Mouse (Mus musculus): ENCODE measurements around the gene Txnip. TPM values are rescaled to one million over a fixed set of nuclear protein-coding genes. Genes with fewer than 3 reads are reported as not detected.

Txnip gene
- polyA plus RNA-seq, 1 experiment, result 423 TPM

- Histone ChIP-seq H3K4me1 (ENCODE audit: control insufficient read depth, insufficient read depth, insufficient read length) (peaks cover 6% of the 10 kb centered on the region; the same call in 1 of the 2 replicates), H3K4me3 (ENCODE audit: extremely low read depth, insufficient read depth, insufficient read length) (no peak overlapping the region), H3K27me3 (ENCODE audit: control insufficient read depth, insufficient read depth, low read length) (no peaks in the 10 kb centered on the region), H3K36me3 (ENCODE audit: control insufficient read depth, insufficient read depth, low read length) (no peaks in the 10 kb centered on the region), H3K27ac (ENCODE audit: insufficient read depth, low read length) (peak overlapping the region; percentile 34; the same call in 1 of the 2 replicates)
- no peak for DNase-seq (ENCODE audit: low read depth in 1 of 2, low spot score in 2 of 2)
- TF ChIP-seq CTCF (IDR thresholded peaks at IDR 0.05; ENCODE audit: extremely low read depth, insufficient read depth, insufficient read length, insufficient replicate concordance) (no peak), POLR2A (IDR thresholded peaks at IDR 0.05; ENCODE audit: low read depth, low read length) (no peak)
- WGBS, result 40% methylated on average over 5 of the region's 5 CpGs
Measured at GRCm38 (mm10) chr3:96549346-96549745, 8.4 kb upstream of the Txnip start.

GRCm38 (mm10) chr3:96551203-96551602 is 6.6 kb upstream of the Txnip start:
- peak; percentile 33; the same call in 1 of the 2 replicates for TF ChIP-seq CTCF (IDR thresholded peaks at IDR 0.05; ENCODE audit: extremely low read depth, insufficient read depth, insufficient read length, insufficient replicate concordance)
- no peak for TF ChIP-seq POLR2A (IDR thresholded peaks at IDR 0.05; ENCODE audit: low read depth, low read length)
- peak; percentile 54 to 70 for DNase-seq (ENCODE audit: low read depth in 1 of 2, low spot score in 2 of 2)
- no peak overlapping the region; the same call in 1 of the 2 replicates for H3K27ac ChIP-seq (ENCODE audit: insufficient read depth, low read length)
- H3K36me3 ChIP-seq (ENCODE audit: control insufficient read depth, insufficient read depth, low read length), result no peaks in the 10 kb centered on the region
- H3K4me1 ChIP-seq (ENCODE audit: control insufficient read depth, insufficient read depth, insufficient read length), result peaks cover 15% of the 10 kb centered on the region; the same call in 1 of the 2 replicates
- H3K4me3 ChIP-seq (ENCODE audit: extremely low read depth, insufficient read depth, insufficient read length), result no peak overlapping the region
- H3K27me3 ChIP-seq (ENCODE audit: control insufficient read depth, insufficient read depth, low read length), result no peaks in the 10 kb centered on the region
- WGBS, result 9% methylated on average over 8 of the region's 8 CpGs

GRCm38 (mm10) chr3:96551890-96552289 is 5.9 kb upstream of the Txnip start:
- TF ChIP-seq POLR2A (IDR thresholded peaks at IDR 0.05; ENCODE audit: low read depth, low read length) (no peak), CTCF (IDR thresholded peaks at IDR 0.05; ENCODE audit: extremely low read depth, insufficient read depth, insufficient read length, insufficient replicate concordance) (no peak)
- Histone ChIP-seq H3K36me3 (ENCODE audit: control insufficient read depth, insufficient read depth, low read length) (no peaks in the 10 kb centered on the region), H3K4me3 (ENCODE audit: extremely low read depth, insufficient read depth, insufficient read length) (no peak overlapping the region), H3K27me3 (ENCODE audit: control insufficient read depth, insufficient read depth, low read length) (no peaks in the 10 kb centered on the region), H3K27ac (ENCODE audit: insufficient read depth, low read length) (no peak overlapping the region; the same call in 1 of the 2 replicates), H3K4me1 (ENCODE audit: control insufficient read depth, insufficient read depth, insufficient read length) (peaks cover 18% of the 10 kb centered on the region; the same call in 1 of the 2 replicates)
- no peak for DNase-seq (ENCODE audit: low read depth in 1 of 2, low spot score in 2 of 2)
- 40% methylated on average over 7 of the region's 7 CpGs for WGBS

GRCm38 (mm10) chr3:96553601-96554000 is 4.2 kb upstream of the Txnip start:
- Histone ChIP-seq H3K27ac (ENCODE audit: insufficient read depth, low read length) (no peak overlapping the region), H3K27me3 (ENCODE audit: control insufficient read depth, insufficient read depth, low read length) (no peaks in the 10 kb centered on the region), H3K4me3 (ENCODE audit: extremely low read depth, insufficient read depth, insufficient read length) (no peak overlapping the region), H3K4me1 (ENCODE audit: control insufficient read depth, insufficient read depth, insufficient read length) (peaks cover 18% of the 10 kb centered on the region; the same call in 1 of the 2 replicates), H3K36me3 (ENCODE audit: control insufficient read depth, insufficient read depth, low read length) (no peaks in the 10 kb centered on the region)
- DNase-seq (ENCODE audit: low read depth in 1 of 2, low spot score in 2 of 2), result no peak
- 58% methylated on average over 6 of the region's 6 CpGs for WGBS
- no peak for TF ChIP-seq CTCF (IDR thresholded peaks at IDR 0.05; ENCODE audit: extremely low read depth, insufficient read depth, insufficient read length, insufficient replicate concordance)
- TF ChIP-seq POLR2A (IDR thresholded peaks at IDR 0.05; ENCODE audit: low read depth, low read length), result no peak

- Histone ChIP-seq H3K27ac (ENCODE audit: insufficient read depth, low read length) (no peak overlapping the region), H3K4me3 (ENCODE audit: extremely low read depth, insufficient read depth, insufficient read length) (no peak overlapping the region), H3K4me1 (ENCODE audit: control insufficient read depth, insufficient read depth, insufficient read length) (peaks cover 18% of the 10 kb centered on the region; the same call in 1 of the 2 replicates), H3K36me3 (ENCODE audit: control insufficient read depth, insufficient read depth, low read length) (peaks cover 3% of the 10 kb centered on the region), H3K27me3 (ENCODE audit: control insufficient read depth, insufficient read depth, low read length) (no peaks in the 10 kb centered on the region)
- 72% methylated on average over 6 of the region's 6 CpGs for WGBS
- TF ChIP-seq POLR2A (IDR thresholded peaks at IDR 0.05; ENCODE audit: low read depth, low read length), result no peak
- DNase-seq (ENCODE audit: low read depth in 1 of 2, low spot score in 2 of 2), result no peak
Measured at GRCm38 (mm10) chr3:96554251-96554650, 3.5 kb upstream of the Txnip start.

- Histone ChIP-seq H3K4me1 (ENCODE audit: control insufficient read depth, insufficient read depth, insufficient read length) (peaks cover 18% of the 10 kb centered on the region; the same call in 1 of the 2 replicates), H3K4me3 (ENCODE audit: extremely low read depth, insufficient read depth, insufficient read length) (no peak overlapping the region), H3K27ac (ENCODE audit: insufficient read depth, low read length) (peak overlapping the region; percentile 79), H3K27me3 (ENCODE audit: control insufficient read depth, insufficient read depth, low read length) (no peaks in the 10 kb centered on the region), H3K36me3 (ENCODE audit: control insufficient read depth, insufficient read depth, low read length) (peaks cover 12% of the 10 kb centered on the region)
- 56% methylated on average over 12 of the region's 12 CpGs for WGBS
- DNase-seq (ENCODE audit: low read depth in 1 of 2, low spot score in 2 of 2), result no peak
- TF ChIP-seq CTCF (IDR thresholded peaks at IDR 0.05; ENCODE audit: extremely low read depth, insufficient read depth, insufficient read length, insufficient replicate concordance) (no peak), POLR2A (IDR thresholded peaks at IDR 0.05; ENCODE audit: low read depth, low read length) (no peak)
Measured at GRCm38 (mm10) chr3:96555041-96555596, 2.6 kb upstream of the Txnip start.

- TF ChIP-seq CTCF (IDR thresholded peaks at IDR 0.05; ENCODE audit: extremely low read depth, insufficient read depth, insufficient read length, insufficient replicate concordance) (no peak), POLR2A (IDR thresholded peaks at IDR 0.05; ENCODE audit: low read depth, low read length) (no peak)
- Histone ChIP-seq H3K4me3 (ENCODE audit: extremely low read depth, insufficient read depth, insufficient read length) (no peak overlapping the region), H3K4me1 (ENCODE audit: control insufficient read depth, insufficient read depth, insufficient read length) (peaks cover 18% of the 10 kb centered on the region; the same call in 1 of the 2 replicates), H3K36me3 (ENCODE audit: control insufficient read depth, insufficient read depth, low read length) (peaks cover 21% of the 10 kb centered on the region), H3K27ac (ENCODE audit: insufficient read depth, low read length) (peak overlapping the region; percentile 79), H3K27me3 (ENCODE audit: control insufficient read depth, insufficient read depth, low read length) (no peaks in the 10 kb centered on the region)
- no peak for DNase-seq (ENCODE audit: low read depth in 1 of 2, low spot score in 2 of 2)
- WGBS, result 42% methylated on average over 15 of the region's 15 CpGs
Measured at GRCm38 (mm10) chr3:96555999-96556614, 1.6 kb upstream of the Txnip start.

Measured in spleen, adult 2 months (tissue).